Mouse (Mus musculus): ENCODE results near the gene Cep295nl. TPM values are rescaled to one million over a fixed set of nuclear protein-coding genes. Genes with fewer than 3 reads are reported as not detected.
"Not testable (repeated sequence)": the region's sequence is repeated elsewhere in the genome, so short reads cannot be mapped to it uniquely, and the experiment has no call there.

Cep295nl gene
- not detected in 2 replicates for polyA plus RNA-seq (2012; ENCODE audit: insufficient read depth, insufficient read length, missing spikeins)

GRCm38 (mm10) chr11:118342400-118342981 lies at the start of gene Cep295nl:
Cep295nl (minus strand) TSS chr11:118342500.
- no peak within 1 kb of the TSS for H3K4me3 ChIP-seq (ENCODE audit: insufficient read depth, low read depth, low read length)
- H3K27ac ChIP-seq (replicated peaks; ENCODE audit: low read depth, low read length), result no peak within 1 kb of the TSS
- H3K4me1 ChIP-seq (ENCODE audit: control insufficient read depth, insufficient read depth, insufficient read length, low read length), result peaks cover 4% of the 10 kb centered on the region; the same call in 1 of the 2 replicates

- H3K27ac ChIP-seq (replicated peaks; ENCODE audit: low read depth, low read length); H3K4me3 ChIP-seq (ENCODE audit: insufficient read depth, low read depth, low read length); H3K4me1 ChIP-seq (ENCODE audit: control insufficient read depth, insufficient read depth, insufficient read length, low read length): not testable (repeated sequence)
These were observed 45.5 kb upstream of the Cep295nl start for GRCm38 (mm10) chr11:118387816-118388215.

GRCm38 (mm10) chr11:118379251-118380009 lies 37.1 kb upstream of the Cep295nl start:
- H3K27ac ChIP-seq (replicated peaks; ENCODE audit: low read depth, low read length), result 0 out of 2 replicates have a peak overlapping the region, but pooled peaks have one; percentile 3
- H3K4me3 ChIP-seq (ENCODE audit: insufficient read depth, low read depth, low read length), result no peak overlapping the region
- no peaks in the 10 kb centered on the region for H3K4me1 ChIP-seq (ENCODE audit: control insufficient read depth, insufficient read depth, insufficient read length, low read length)

- Histone ChIP-seq H3K27ac (replicated peaks; ENCODE audit: low read depth, low read length) (no peak overlapping the region), H3K4me3 (ENCODE audit: insufficient read depth, low read depth, low read length) (no peak overlapping the region), H3K4me1 (ENCODE audit: control insufficient read depth, insufficient read depth, insufficient read length, low read length) (no peaks in the 10 kb centered on the region)
These were observed 36.4 kb upstream of the Cep295nl start for GRCm38 (mm10) chr11:118378656-118379055.

- H3K4me1 ChIP-seq (ENCODE audit: control insufficient read depth, insufficient read depth, insufficient read length, low read length); H3K27ac ChIP-seq (replicated peaks; ENCODE audit: low read depth, low read length); H3K4me3 ChIP-seq (ENCODE audit: insufficient read depth, low read depth, low read length): not testable (repeated sequence)
These were observed 34.0 kb upstream of the Cep295nl start for GRCm38 (mm10) chr11:118376323-118376722.

GRCm38 (mm10) chr11:118375881-118376280 lies 33.6 kb upstream of the Cep295nl start:
- H3K27ac ChIP-seq (replicated peaks; ENCODE audit: low read depth, low read length), result no peak overlapping the region
- no peaks in the 10 kb centered on the region for H3K4me1 ChIP-seq (ENCODE audit: control insufficient read depth, insufficient read depth, insufficient read length, low read length)
- no peak overlapping the region for H3K4me3 ChIP-seq (ENCODE audit: insufficient read depth, low read depth, low read length)

- H3K4me1 ChIP-seq (ENCODE audit: control insufficient read depth, insufficient read depth, insufficient read length, low read length), result no peaks in the 10 kb centered on the region
- H3K4me3 ChIP-seq (ENCODE audit: insufficient read depth, low read depth, low read length), result no peak overlapping the region
- H3K27ac ChIP-seq (replicated peaks; ENCODE audit: low read depth, low read length), result no peak overlapping the region
These were observed 33.2 kb upstream of the Cep295nl start for GRCm38 (mm10) chr11:118375461-118375860.

GRCm38 (mm10) chr11:118375006-118375405 lies 32.7 kb upstream of the Cep295nl start:
- Histone ChIP-seq H3K4me3 (ENCODE audit: insufficient read depth, low read depth, low read length) (no peak overlapping the region), H3K4me1 (ENCODE audit: control insufficient read depth, insufficient read depth, insufficient read length, low read length) (no peaks in the 10 kb centered on the region), H3K27ac (replicated peaks; ENCODE audit: low read depth, low read length) (no peak overlapping the region)

GRCm38 (mm10) chr11:118374506-118374905 lies 32.2 kb upstream of the Cep295nl start:
- no peak overlapping the region for H3K27ac ChIP-seq (replicated peaks; ENCODE audit: low read depth, low read length)
- no peak overlapping the region for H3K4me3 ChIP-seq (ENCODE audit: insufficient read depth, low read depth, low read length)
- H3K4me1 ChIP-seq (ENCODE audit: control insufficient read depth, insufficient read depth, insufficient read length, low read length), result no peaks in the 10 kb centered on the region

- no peaks in the 10 kb centered on the region for H3K4me1 ChIP-seq (ENCODE audit: control insufficient read depth, insufficient read depth, insufficient read length, low read length)
- no peak overlapping the region for H3K4me3 ChIP-seq (ENCODE audit: insufficient read depth, low read depth, low read length)
- H3K27ac ChIP-seq (replicated peaks; ENCODE audit: low read depth, low read length), result no peak overlapping the region
These were observed 30.3 kb upstream of the Cep295nl start for GRCm38 (mm10) chr11:118372641-118373040.

GRCm38 (mm10) chr11:118371876-118372275 lies 29.6 kb upstream of the Cep295nl start:
- H3K27ac ChIP-seq (replicated peaks; ENCODE audit: low read depth, low read length), result no peak overlapping the region
- H3K4me3 ChIP-seq (ENCODE audit: insufficient read depth, low read depth, low read length), result no peak overlapping the region
- H3K4me1 ChIP-seq (ENCODE audit: control insufficient read depth, insufficient read depth, insufficient read length, low read length), result no peaks in the 10 kb centered on the region

GRCm38 (mm10) chr11:118369657-118370056 lies 27.4 kb upstream of the Cep295nl start:
- Histone ChIP-seq H3K4me1 (ENCODE audit: control insufficient read depth, insufficient read depth, insufficient read length, low read length) (0 out of 2 replicates have a peak, but pooled peaks cover 2% of the 10 kb centered on the region), H3K27ac (replicated peaks; ENCODE audit: low read depth, low read length) (no peak overlapping the region)

GRCm38 (mm10) chr11:118369251-118369650 lies 27.0 kb upstream of the Cep295nl start:
- H3K27ac ChIP-seq (replicated peaks; ENCODE audit: low read depth, low read length), result no peak overlapping the region
- no peak overlapping the region for H3K4me3 ChIP-seq (ENCODE audit: insufficient read depth, low read depth, low read length)
- H3K4me1 ChIP-seq (ENCODE audit: control insufficient read depth, insufficient read depth, insufficient read length, low read length), result 0 out of 2 replicates have a peak, but pooled peaks cover 2% of the 10 kb centered on the region

More at GRCm38 (mm10) chr11:118369657-118370056, 27.4 kb upstream of the Cep295nl start:
- no peak overlapping the region for H3K4me3 ChIP-seq (ENCODE audit: insufficient read depth, low read depth, low read length)

GRCm38 (mm10) chr11:118368330-118368729 lies 26.0 kb upstream of the Cep295nl start:
- no peak overlapping the region for H3K4me3 ChIP-seq (ENCODE audit: insufficient read depth, low read depth, low read length)
- no peak overlapping the region for H3K27ac ChIP-seq (replicated peaks; ENCODE audit: low read depth, low read length)
- peaks cover 8% of the 10 kb centered on the region; the same call in 1 of the 2 replicates for H3K4me1 ChIP-seq (ENCODE audit: control insufficient read depth, insufficient read depth, insufficient read length, low read length)

- no peak overlapping the region for H3K4me3 ChIP-seq (ENCODE audit: insufficient read depth, low read depth, low read length)
- no peak overlapping the region for H3K27ac ChIP-seq (replicated peaks; ENCODE audit: low read depth, low read length)
- H3K4me1 ChIP-seq (ENCODE audit: control insufficient read depth, insufficient read depth, insufficient read length, low read length), result peaks cover 8% of the 10 kb centered on the region; the same call in 1 of the 2 replicates
These were observed 24.3 kb upstream of the Cep295nl start for GRCm38 (mm10) chr11:118366559-118366958.
